Mouse (Mus musculus) CD4-positive helper T cell, adult 2 months (primary cell): ENCODE measurements around the gene Fhad1.
"Not testable (repeated sequence)": the region's sequence is repeated elsewhere in the genome, so short reads cannot be mapped to it uniquely, and the experiment has no call there.

Source experiments
- DNase-seq: peaks from one replicate; pipeline ENCODE4 v3.0.0-alpha.2; 2012; ENCODE audit warnings: low read depth, missing footprints, low spot score

Gene Fhad1

GRCm38 (mm10) chr4:142014659-142015608, at the start of gene Fhad1:
TSS of gene Fhad1 (minus strand) at chr4:142015082.
- DNase-seq, result peak; percentile 81

GRCm38 (mm10) chr4:142063057-142063534, 48.2 kb upstream of the Fhad1 start:
- no peak for DNase-seq

- no peak for DNase-seq
These were observed 46.8 kb upstream of the Fhad1 start for GRCm38 (mm10) chr4:142061485-142062240.

GRCm38 (mm10) chr4:142060455-142061378, 45.8 kb upstream of the Fhad1 start:
- no peak for DNase-seq

- no peak for DNase-seq
These were observed 44.9 kb upstream of the Fhad1 start for GRCm38 (mm10) chr4:142059841-142060193.

GRCm38 (mm10) chr4:142059113-142059840, 44.4 kb upstream of the Fhad1 start:
- no peak for DNase-seq

GRCm38 (mm10) chr4:142057529-142058216, 42.8 kb upstream of the Fhad1 start:
- DNase-seq, result no peak

- no peak for DNase-seq
These were observed 40.7 kb upstream of the Fhad1 start for GRCm38 (mm10) chr4:142055600-142055999.

GRCm38 (mm10) chr4:142054580-142054979, 39.7 kb upstream of the Fhad1 start:
- DNase-seq, result no peak

- DNase-seq, result no peak
These were observed 39.0 kb upstream of the Fhad1 start for GRCm38 (mm10) chr4:142053661-142054448.

GRCm38 (mm10) chr4:142053261-142053660, 38.4 kb upstream of the Fhad1 start:
- no peak for DNase-seq

- DNase-seq, result no peak
These were observed 37.7 kb upstream of the Fhad1 start for GRCm38 (mm10) chr4:142052391-142053132.

- DNase-seq, result not testable (repeated sequence)
These were observed 37.0 kb upstream of the Fhad1 start for GRCm38 (mm10) chr4:142051883-142052282.

GRCm38 (mm10) chr4:142049963-142050362, 35.1 kb upstream of the Fhad1 start:
- no peak for DNase-seq

- no peak for DNase-seq
These were observed 33.5 kb upstream of the Fhad1 start for GRCm38 (mm10) chr4:142048391-142048790.

GRCm38 (mm10) chr4:142047005-142047404, 32.1 kb upstream of the Fhad1 start:
- no peak for DNase-seq

- no peak for DNase-seq
These were observed 31.6 kb upstream of the Fhad1 start for GRCm38 (mm10) chr4:142046496-142046895.

- no peak for DNase-seq
These were observed 30.8 kb upstream of the Fhad1 start for GRCm38 (mm10) chr4:142045595-142046163.
